Mouse (Mus musculus) bone marrow, adult 2 months (tissue): ENCODE measurements at regions not wholly inside any gene's neighbourhood (a gene's known extent, or its start where the extent isn't known, plus 50 kb on each side); places are given as distances from the start of the nearest gene placed in this dataset.

ENCODE experiments used
- H3K27ac ChIP-seq: fragments of 200-500 bp; 2 replicates; pipeline ENCODE4 v1.5.1; 2012; ENCODE audit warnings: low read depth, mild to moderate bottlenecking, control low read depth, inconsistent platforms, low read length; ENCODE audit not compliant: control insufficient read depth, poor library complexity, insufficient read depth
- H3K4me1 ChIP-seq: fragments of 200-500 bp; 2 replicates; pipeline ENCODE4 v1.6.1; 2011; ENCODE audit warnings: low read length; ENCODE audit not compliant: control insufficient read depth, insufficient read depth
- H3K4me3 ChIP-seq: fragments of 200-500 bp; replicated peaks from 2 replicates; pipeline ENCODE3; 2011; ENCODE audit warnings: mild to moderate bottlenecking, low read depth, low read length, control low read depth; ENCODE audit not compliant: control insufficient read depth
- CTCF ChIP-seq: fragments of 200-500 bp; IDR thresholded peaks from 2 replicates; pipeline ENCODE4 v1.5.1; 2011; ENCODE audit warnings: low read length, control low read depth; ENCODE audit not compliant: control insufficient read depth, insufficient read depth
- POLR2A ChIP-seq: fragments of 200-500 bp; IDR thresholded peaks from 2 replicates; pipeline ENCODE4 v1.6.1; 2011; ENCODE audit warnings: low read depth, mild to moderate bottlenecking, control low read depth, low read length, borderline replicate concordance; ENCODE audit not compliant: control insufficient read depth
- WGBS: fragments of 180-500 bp; shearing (Covaris S2); methylation state at CpG from one replicate; pipeline ENCODE4 v1.1.7; 2018; 5-methylcytosine and 5-hydroxymethylcytosine counted together

GRCm38 (mm10) chr2:128301709-128302108, 175.9 kb downstream of the Bcl2l11 start:
- H3K27ac ChIP-seq, result no peak overlapping the region
- no peak overlapping the region for H3K4me3 ChIP-seq
- H3K4me1 ChIP-seq, result no peaks in the 10 kb centered on the region
- 51% methylated on average over 8 of the region's 8 CpGs for WGBS
- TF ChIP-seq POLR2A (no peak), CTCF (no peak)

GRCm38 (mm10) chr2:128304063-128304712, 178.3 kb downstream of the Bcl2l11 start:
- H3K4me1 ChIP-seq, result no peaks in the 10 kb centered on the region
- TF ChIP-seq POLR2A (no peak), CTCF (no peak)
- 78% methylated on average over 12 of the region's 12 CpGs for WGBS
- H3K4me3 ChIP-seq, result no peak overlapping the region
- H3K27ac ChIP-seq, result no peak overlapping the region

- H3K4me1 ChIP-seq, result no peaks in the 10 kb centered on the region
- TF ChIP-seq CTCF, result no peak
- no peak for TF ChIP-seq POLR2A
- H3K4me3 ChIP-seq, result no peak overlapping the region
- 15% methylated on average over 6 of the region's 6 CpGs for WGBS
- H3K27ac ChIP-seq, result no peak overlapping the region
Measured at GRCm38 (mm10) chr2:128306693-128307092, 180.9 kb downstream of the Bcl2l11 start.

GRCm38 (mm10) chr2:128309541-128310030, 183.7 kb downstream of the Bcl2l11 start:
- Histone ChIP-seq H3K4me3 (no peak overlapping the region), H3K27ac (no peak overlapping the region), H3K4me1 (peaks cover 1% of the 10 kb centered on the region; the same call in 1 of the 2 replicates)
- 75% methylated on average over 10 of the region's 10 CpGs for WGBS
- TF ChIP-seq CTCF, result no peak
- no peak for TF ChIP-seq POLR2A

- peaks cover 1% of the 10 kb centered on the region; the same call in 1 of the 2 replicates for H3K4me1 ChIP-seq
- TF ChIP-seq POLR2A (no peak), CTCF (no peak)
- H3K4me3 ChIP-seq, result no peak overlapping the region
- H3K27ac ChIP-seq, result no peak overlapping the region
- WGBS, result 64% methylated on average over 5 of the region's 5 CpGs
Measured at GRCm38 (mm10) chr2:128310081-128310480, 184.2 kb downstream of the Bcl2l11 start.

GRCm38 (mm10) chr2:128312084-128312594, 186.3 kb downstream of the Bcl2l11 start:
- TF ChIP-seq CTCF, result no peak
- TF ChIP-seq POLR2A, result no peak
- Histone ChIP-seq H3K4me1 (peaks cover 1% of the 10 kb centered on the region; the same call in 1 of the 2 replicates), H3K27ac (no peak overlapping the region), H3K4me3 (peak overlapping the region; percentile 12)
- 2% methylated on average over 14 of the region's 14 CpGs for WGBS

GRCm38 (mm10) chr2:128312659-128313581, 187.1 kb downstream of the Bcl2l11 start:
- peaks cover 1% of the 10 kb centered on the region; the same call in 1 of the 2 replicates for H3K4me1 ChIP-seq
- no peak overlapping the region for H3K4me3 ChIP-seq
- TF ChIP-seq CTCF (no peak), POLR2A (no peak)
- 70% methylated on average over 12 of the region's 12 CpGs for WGBS
- H3K27ac ChIP-seq, result no peak overlapping the region

- no peak overlapping the region for H3K4me3 ChIP-seq
- H3K4me1 ChIP-seq, result peaks cover 1% of the 10 kb centered on the region; the same call in 1 of the 2 replicates
- 80% methylated on average over 2 of the region's 2 CpGs for WGBS
- no peak for TF ChIP-seq CTCF
- TF ChIP-seq POLR2A, result no peak
- no peak overlapping the region for H3K27ac ChIP-seq
Measured at GRCm38 (mm10) chr2:128313582-128313918, 187.7 kb downstream of the Bcl2l11 start.
